Mouse (Mus musculus): ENCODE measurements around the gene Dynlt1f.
"Not testable (repeated sequence)": the region's sequence is repeated elsewhere in the genome, so short reads cannot be mapped to it uniquely, and the experiment has no call there.

Gene Dynlt1f

DNA sequence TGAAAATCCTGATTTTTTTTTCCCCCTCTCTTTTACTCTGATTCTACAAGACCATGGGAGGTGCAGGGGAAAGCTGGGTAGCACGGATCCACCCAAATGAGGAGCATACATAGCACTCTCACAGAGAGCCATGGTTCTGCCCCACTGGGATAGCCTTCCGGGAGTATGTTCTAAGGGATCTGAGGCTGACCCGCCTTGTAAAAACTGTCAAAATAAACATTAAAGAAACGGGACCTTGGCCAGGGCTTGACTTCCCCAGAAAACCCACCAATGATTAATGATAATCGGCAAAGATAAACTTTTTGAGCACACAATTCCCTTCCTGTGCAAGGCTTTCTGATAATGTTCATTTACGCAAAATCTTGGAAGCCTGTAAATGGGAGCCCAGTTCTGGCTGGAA, 4.9 kb upstream of the Dynlt1f start:
- DNase-seq = not testable (repeated sequence)

DNA sequence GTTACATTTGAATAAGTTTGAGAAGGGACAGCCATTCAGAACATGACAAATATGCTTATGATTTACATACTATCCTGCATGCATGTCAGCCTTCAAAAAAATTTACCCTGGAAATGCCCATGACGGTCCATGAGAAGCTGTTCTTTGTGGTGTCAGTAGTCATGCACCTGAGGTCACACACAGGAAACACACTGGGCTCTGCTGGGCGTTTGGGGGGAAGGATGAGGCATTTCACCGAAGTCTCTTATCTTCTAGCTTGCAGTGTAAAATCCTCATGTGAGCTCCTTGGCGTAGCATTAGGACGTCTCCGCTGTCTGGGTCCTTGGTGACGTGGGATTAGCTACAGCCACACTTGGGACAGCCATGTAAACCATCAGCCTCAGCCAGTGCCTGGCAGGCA, 3.1 kb upstream of the Dynlt1f start, which contains the start of gene Sytl3:
TSS of gene Sytl3 (plus strand) at position 293 of the 400 bp plus-strand sequence.
- not testable (repeated sequence) for DNase-seq

DNA sequence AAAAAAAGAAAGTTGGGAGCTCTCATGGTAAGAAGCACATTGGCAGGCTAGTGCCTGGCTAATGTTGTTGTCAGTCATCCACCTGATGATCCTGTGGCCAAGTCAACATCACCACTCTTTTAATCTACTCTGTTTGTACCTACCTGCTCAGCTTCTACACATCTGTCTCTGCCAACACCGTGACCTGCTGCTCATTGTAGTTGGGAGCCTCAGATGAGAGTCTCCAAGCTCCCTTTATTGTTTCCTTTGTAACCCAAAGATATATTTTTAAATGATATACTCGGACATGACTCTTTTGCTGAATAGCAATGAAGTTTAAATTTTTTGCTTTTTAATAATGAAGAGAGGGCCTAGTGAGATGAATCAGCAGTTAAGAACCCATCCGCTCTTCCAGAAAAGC, 771 bp upstream of the Dynlt1f start:
- peak; percentile 49 for DNase-seq

DNA sequence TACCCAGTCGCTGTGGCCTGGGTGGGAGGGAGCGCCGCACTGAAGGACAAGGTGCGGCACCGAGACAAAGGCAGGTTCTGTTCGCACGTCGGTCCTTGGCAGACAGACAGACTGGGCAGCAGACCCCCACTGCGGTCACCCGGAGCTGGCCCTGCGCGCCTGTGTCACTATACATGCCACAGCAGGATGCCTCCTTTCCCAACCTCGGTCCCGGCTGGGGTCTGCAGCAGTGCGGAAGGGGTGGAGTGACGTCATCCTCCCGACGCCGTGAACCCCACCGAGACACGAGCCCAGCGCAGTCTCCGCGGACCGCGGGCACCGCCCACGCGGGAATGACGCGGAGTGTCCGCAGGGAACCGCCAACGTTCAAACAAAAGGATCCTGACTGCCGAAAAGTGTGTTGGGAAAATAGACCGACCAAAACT, 601 bp downstream of the Dynlt1f start:
- peak; percentile 61 for DNase-seq

DNA sequence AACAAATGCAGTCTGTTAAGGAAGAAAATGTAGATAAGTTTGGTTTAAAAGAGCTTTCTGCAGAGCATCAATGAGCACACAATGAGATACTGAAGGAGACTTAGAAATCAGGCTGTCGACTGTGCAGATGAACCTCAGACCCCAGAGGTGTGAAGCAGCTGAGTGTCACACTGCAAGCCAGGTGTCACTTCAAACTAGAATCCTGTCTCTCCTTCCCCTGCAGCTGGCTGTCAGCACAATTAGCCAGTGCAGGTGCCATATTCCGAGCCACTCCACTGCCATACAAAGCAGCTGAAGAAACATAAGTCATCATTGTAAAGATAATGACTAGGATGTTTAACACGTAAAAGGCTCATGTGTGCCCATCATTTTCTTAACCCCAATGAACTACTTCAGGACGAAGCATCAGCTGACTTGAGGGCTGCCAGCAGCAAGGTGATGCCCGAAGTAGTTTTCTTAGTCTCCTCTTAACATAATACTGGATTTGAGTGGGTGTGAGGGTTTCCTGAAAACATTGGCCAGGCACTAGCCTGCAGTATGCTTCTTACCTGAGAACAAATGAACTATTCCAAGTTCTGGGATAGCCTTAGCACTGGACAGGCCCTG, 2.3 kb downstream of the Dynlt1f start:
- not testable (repeated sequence) for DNase-seq

DNA sequence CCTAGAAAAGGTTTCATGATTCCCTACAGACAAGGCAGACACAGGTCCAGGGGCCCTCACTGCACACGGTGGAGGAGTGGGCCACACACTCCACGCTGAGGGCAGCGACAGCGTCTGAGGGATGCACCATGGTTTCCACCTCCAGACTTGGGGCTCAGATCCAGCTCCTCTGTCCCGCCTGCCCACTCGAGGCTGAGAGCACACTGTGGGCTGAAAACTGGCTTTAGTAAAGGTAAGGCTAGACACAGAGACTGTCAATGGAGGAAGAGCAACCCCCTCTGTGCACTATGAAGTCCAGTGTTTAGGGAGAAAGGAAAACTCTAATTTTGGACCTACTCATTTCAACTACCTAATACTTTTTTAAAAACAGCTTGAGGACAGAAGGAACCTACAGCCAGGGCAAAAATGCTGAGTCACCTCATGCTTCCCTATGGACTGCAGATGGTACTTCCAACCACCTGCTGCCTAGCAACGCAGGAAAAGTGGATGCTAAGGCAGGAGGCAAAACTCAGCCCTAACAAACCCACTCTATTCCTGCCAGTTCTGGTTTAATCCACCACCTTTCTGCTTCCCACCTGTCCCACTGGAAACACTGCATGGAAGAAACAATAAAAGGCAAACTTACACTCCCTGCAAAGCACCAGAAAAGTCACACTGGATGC, 4.7 kb downstream of the Dynlt1f start:
- DNase-seq = peak; percentile 60

DNA sequence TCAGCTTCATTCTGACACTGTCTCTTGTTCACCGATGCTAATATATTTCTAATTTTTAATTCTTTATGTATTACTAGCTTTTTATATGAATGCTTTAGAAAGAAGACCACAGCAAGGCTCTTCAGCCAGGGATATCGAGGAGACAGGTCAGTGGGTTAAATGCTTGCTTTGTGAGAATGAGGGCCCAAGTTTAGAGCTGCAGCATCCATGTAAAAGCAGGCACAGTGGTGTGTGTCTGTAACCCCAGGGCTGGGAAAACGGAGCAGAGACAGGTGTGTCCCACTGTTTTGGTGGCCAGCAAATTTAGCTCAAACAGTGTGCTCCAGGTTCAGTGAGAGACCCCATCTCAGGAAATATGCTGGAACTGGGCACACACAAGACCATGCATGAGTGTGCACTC, 8.2 kb downstream of the Dynlt1f start:
- not testable (repeated sequence) for DNase-seq

DNA sequence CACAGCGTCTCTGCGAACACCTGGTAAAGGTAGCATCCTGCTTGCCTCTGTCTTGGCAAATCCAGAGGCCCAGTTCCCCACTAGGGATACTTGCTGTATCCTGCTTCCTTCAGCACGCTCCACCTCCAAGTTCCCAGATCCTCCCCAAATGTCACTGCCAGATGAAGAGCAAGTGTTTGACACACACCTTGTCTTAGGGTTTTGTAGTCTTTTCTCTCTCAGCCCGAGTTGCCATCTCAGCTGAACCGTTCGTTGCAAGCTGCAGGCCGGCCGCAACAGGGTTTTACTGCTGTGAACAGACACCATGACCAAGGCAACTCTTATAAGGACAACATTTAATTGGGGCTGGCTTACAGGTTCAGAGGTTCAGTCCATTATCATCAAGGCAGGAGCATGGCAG, 8.9 kb downstream of the Dynlt1f start:
- not testable (repeated sequence) for DNase-seq

DNA sequence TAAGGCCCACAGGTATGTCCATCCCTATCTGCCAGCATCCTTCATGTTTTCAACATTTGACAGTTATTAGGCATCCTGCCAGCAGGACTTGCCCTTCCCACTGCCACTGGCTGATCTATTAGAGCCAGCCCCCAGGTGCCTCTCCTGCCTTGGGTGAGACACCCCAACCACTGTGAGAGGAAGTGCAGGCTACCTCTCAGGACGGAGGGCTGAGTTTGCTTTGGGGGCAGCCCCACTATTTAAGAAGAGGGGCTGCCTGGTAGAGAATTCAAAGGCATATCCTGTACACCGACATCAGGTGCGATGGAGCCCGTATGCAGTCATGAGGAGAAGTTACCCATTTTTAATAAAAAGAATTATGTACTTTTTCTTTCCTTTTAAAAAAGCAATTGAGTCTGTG, 10.0 kb downstream of the Dynlt1f start:
- not testable (repeated sequence) for DNase-seq

DNA sequence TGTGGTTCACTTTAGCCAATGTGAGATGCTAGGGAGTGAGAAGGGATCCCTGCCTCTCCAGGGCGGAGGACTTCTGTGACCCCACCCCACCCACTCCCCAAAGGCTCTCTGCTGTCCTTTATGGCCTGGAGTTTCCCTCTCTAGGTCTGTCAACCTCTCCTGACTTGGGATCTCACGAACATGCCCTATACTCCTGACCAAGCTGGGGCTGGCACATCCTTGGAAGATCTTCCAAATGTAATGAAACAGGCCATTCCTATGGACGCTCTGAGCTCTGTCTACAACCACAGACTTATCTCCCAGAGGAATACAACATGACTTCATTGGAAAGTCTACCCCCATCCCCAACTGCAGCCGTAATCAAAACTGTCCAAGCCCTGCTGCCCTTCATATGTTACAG, 11.0 kb downstream of the Dynlt1f start:
- not testable (repeated sequence) for DNase-seq

DNA sequence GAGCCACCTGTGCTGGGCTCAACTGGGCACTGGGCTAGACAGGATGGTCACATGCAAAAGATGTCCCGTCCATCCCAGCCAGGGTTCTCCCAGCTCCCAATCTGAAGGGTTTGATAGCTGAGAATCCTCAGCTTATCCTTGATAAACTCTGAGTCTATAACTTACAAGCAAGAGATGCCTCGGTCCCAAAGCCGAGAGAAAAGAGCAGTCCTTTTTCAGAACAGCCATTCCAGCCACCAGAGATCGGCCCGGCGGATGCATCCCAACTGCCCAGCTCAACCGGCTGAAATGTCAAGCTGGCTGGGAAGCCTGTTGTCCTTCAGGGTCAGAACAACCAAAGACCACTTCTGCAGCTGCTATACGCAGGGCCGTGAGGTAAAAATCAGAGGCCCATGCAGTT, 11.5 kb downstream of the Dynlt1f start:
- DNase-seq = not testable (repeated sequence)

DNA sequence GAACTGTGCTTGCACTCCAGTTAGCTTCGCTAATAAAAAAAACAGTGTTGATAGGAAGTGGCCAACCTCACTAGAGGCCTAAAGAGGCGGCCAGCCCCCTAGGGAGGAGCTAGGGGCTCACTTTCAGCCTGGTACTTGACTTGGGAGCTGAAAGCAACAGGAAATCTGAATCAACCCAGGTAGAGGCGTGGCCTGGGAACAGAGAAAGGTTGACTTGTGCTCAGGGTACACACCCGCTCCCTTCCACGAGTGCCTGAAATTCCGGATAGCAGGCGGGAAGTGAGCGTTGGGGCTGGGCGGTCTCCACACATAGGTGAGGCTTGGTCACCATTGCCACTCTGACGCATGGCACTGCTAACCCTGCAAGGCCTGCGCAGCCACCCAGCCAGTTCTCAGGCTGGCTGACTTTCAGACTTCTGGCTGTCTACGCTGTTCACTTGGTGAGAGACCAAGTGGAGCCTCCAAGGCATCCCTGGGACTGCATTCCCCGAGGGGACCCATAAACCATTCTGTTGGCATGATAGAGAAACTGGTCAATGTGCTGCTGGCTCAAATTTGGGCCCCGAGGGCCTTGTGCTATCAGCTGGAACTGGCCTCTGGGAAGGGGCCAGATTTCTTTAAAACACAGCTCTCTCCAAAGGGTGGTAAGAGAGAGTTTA, 14.8 kb downstream of the Dynlt1f start:
- not testable (repeated sequence) for DNase-seq

DNA sequence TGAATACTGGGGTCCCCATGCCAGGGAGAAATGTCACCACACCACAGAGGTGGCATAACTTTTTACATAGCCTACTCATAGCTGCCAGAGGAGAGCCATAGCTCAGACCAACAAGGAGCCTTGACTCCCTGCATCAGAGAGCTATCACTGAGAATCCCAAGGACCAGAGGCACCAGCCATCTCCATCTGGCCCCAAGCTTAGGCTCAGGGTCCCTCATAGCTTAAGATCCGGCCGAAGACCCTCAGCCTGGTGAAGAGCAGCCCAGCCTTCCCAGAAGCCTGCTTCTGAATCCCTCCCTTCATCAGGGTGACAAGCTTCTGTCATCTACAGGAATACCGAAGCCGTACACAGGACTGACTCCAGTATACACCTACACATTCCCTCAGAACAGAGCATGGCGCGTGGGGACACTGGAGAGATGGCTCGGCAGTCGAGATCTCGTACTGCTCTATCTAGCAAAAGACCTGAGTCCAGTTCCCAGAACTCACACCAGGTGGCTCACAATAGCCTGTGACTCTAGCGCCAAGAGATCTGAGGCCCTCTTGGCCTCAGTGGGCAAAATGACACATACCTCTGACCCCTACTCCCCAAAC, 15.6 kb downstream of the Dynlt1f start:
- DNase-seq = not testable (repeated sequence)

DNA sequence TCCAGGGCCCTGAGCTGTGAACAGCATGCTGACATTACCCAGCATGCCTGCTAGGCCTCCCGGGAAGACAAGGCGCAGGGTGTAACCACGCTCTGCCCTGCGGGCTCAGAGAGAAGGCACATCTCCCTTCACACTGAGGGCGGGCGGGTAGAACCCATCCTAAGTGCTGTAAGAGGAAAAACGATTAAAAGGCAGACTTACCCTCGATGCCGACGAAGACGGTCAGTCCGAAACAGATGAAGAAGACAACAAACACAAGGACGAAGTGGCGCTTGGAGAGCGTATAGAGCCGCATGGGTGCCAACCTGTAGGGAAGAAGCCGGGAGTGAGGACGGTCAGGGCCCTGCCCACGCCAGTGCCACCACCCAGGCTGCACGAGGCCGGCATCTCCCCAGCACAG, 16.2 kb downstream of the Dynlt1f start:
- not testable (repeated sequence) for DNase-seq

DNA sequence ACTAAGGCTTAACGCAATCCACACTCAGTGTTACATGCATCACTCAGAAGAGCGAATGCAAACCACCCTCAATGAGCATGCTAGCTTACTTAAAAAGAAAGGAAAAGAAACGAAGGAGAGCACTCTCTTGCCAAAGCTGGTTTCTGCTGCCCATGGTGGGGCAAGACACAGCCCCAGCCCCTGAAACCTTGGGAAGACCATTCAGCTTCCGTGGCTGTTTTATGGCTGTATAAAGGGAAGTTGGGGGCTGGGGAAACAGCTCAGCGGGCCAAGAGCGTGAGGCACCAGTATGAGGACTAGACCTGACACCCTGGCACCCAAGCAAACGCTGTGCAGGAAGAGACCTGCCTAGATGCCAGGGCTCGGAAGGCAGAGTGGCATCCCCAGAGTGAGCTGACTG, 17.3 kb downstream of the Dynlt1f start:
- DNase-seq = not testable (repeated sequence)

DNA sequence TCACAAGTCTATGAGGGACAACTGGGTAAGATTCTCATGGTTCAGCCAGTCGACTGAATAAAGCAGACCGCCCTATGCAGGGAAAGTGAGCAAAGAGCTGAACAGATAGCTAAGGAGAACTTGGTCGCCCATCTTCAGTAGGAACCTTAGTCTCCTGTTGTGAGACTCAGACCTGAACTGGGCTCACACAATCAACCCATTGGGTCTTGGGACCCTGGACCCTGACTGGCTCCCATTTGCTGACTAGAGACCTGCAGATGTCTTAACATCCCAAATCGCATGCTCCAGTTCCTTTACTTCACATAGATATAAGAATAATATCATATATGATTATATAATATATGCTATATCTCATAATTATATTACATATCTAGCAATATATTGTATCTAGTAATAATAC, 18.3 kb downstream of the Dynlt1f start:
- DNase-seq = not testable (repeated sequence)

DNA sequence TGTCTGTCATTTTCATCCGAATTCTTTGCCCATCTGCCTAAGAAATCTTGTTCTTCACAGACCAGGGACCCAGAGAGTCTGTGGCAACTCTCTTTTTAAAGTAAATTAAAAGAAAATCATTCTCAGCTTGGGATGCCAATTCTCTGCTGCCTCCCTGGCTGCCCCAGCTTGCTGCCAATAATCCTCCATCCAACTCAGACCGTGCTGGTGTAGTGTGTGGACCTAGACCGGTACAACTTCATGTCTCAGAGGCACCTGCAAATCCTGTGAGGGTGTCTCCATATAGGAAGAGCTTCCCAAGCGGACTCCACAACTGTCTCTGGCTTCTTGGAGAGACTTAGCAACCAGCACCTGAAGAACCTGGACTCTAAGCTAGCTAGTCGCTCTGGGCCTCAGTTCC, 18.8 kb downstream of the Dynlt1f start:
- DNase-seq = no peak

DNA sequence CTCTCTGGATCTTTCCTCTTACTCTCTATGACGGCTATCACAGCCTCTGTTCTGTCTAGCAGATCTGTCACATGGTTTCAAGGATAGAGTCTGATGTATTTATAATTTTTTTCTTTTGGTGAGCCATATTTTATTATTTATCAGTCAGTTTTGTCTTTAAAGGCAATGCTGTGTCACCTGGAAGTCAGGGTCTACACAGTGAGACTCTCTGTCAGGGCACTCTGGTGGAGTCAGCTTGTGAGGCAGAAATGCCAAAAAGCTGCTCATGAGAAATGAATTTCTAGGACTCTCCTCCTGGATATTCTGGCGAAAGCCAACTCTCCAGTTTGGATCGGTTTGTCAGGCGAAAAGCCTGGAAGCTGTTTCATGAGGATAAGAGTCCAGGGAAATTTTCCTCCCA, 19.9 kb downstream of the Dynlt1f start:
- DNase-seq = not testable (repeated sequence)

DNA sequence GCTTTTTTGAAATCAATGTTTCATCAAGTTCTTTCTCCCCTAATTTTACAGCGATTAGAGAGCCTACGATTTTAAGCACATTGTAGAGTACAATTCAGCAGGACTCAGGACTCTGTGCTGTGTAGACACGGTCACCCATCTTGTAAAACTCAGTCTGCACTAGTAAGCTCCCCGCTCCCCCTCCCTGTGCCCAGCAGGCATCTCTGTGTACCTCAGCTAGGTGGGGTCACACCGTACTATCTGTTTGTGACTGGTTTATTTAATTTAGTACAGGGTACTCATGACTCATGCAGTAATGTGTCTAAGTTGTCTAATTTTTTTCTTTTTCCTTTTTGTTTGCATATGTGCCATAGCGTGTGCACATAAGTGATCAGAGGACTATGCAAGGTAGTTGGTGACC, 22.9 kb downstream of the Dynlt1f start:
- DNase-seq = not testable (repeated sequence)

DNA sequence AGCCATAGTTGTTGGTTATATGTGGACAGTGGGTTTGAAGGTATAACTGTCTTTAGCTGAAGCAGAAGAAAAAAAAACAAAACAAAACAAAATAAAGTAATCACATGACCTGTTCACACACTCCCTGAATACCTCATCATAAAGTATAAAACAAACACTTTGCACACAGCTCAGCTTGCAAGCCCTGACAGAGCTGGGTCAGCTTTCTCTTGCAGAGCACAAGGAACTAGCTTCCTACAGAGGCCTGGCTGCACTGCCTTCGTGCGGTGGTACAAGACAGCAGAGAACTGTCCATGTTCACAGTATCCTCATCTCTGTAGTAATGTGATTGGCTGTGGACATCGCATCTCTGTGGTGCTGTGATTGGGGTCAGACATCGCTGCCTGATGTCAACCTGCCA, 25.3 kb downstream of the Dynlt1f start:
- DNase-seq = not testable (repeated sequence)

DNA sequence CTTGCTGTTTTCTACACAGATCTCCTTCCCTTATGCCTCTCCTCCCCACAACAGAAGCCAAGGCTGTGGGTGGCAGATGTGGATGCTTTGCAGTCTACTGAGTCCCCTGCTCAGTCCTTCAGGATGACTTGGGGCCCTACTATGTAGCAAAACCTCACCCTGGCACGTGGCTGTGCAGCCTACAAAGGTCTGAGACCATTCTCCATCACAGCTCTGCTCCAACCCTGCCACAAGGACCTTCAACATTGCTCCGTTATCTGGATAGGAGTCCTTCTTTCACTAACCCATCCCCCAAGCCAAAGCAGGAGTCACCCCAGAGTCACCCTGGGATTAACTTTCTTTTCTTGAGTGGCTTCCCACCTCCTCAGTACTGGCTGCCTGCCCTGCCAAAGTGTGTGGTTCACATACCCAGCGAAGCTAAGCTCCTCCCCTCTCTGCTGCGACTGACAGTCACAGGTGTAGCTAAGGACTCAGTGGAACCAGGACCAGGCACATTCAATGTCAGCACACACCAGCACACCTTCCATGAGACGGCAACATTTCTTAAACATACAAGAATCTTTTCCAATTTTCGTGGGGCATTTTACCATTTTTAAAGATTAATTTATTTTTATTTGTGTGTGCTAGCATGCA, 30.7 kb downstream of the Dynlt1f start:
- DNase-seq = not testable (repeated sequence)

DNA sequence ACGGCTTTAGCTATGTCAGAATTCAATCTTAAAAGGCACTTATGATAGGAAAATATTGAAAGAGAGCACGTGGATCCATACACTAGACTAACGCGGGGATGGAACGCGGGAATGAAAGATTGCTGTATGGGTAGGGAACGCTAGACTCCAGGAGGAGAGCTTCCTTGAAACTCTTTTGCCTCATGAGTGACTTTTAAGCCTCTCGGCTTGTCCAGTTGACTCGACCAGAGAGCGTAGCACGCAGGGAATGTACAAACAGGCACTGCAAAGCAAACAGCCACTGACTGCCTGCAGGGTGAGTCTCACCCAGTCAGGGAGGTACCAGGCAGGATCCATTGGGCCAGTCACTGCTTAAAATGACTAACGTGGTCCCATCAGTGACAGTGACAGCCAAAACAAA, 33.7 kb downstream of the Dynlt1f start:
- DNase-seq = not testable (repeated sequence)
